ENCODE assay signal across 8 mouse cellular contexts in the genomic region with DNA sequence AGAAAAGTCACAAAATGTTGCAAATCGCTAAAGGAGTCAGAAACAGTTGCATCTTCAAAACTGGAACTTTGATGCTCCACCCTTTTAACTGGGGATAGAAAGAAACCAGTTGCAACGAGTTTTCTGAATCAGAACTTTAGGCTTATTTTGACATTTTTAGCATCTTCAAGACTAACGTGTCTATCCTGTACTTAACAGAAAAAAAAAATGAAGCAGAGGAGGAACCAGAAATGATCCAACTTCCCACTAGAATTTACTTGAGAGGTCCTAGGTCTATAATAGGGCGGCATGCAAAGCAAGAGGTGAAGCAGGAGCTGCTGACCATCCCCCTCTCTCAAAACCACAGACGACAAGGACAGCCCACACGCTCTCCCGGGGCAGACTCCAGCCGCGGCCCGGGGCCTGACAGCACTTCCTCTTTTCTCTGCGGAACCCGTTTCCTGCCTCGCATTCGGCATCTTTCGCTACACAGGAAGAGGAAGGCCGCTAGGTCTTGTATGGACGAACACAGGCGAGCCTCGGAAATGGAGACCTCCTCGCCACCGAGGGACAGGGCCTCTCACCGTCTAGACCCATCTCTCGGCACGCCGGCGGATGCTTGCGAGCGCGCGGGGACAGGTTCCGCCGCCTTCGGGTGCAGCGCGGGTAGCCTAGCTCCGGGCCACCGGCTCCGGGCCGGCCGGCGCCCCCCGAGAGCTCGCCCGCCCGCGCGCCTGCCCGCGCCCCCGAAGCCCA. TPM values are rescaled to one million over a fixed set of nuclear protein-coding genes. Genes with fewer than 3 reads are reported as not detected.
DNase-seq lines count a peak whose midpoint lies in the region; ATAC-seq lines count a peak whose summit lies in the region.

No protein-coding gene starts in this region.

- peak overlapping the region; percentile 94 for H3K27ac ChIP-seq in hindbrain, embryonic 13.5 days

- H3K4me3 ChIP-seq in hindbrain, embryonic 13.5 days, result peak overlapping the region; percentile 82

- H3K27me3 ChIP-seq in hindbrain, embryonic 13.5 days, result no peaks in the 10 kb centered on the region

- H3K4me1 ChIP-seq in hindbrain, embryonic 13.5 days (replicated peaks), result peaks cover 22% of the 10 kb centered on the region

- peaks cover 9% of the 10 kb centered on the region; the same call in 1 of the 2 replicates for H3K36me3 ChIP-seq in hindbrain, embryonic 13.5 days

- ATAC-seq in hindbrain, embryonic 13.5 days (ENCODE audit: low FRiP score), result peak; percentile 87; the same call in 1 of the 2 replicates

- no peaks in the 10 kb centered on the region for H3K9me3 ChIP-seq in hindbrain, embryonic 13.5 days

- WGBS in hindbrain, embryonic 13.5 days, result 2% methylated on average over 40 of the region's 50 CpGs

- DNase-seq in T-cell, adult 2 months (ENCODE audit: low spot score), result peak; percentile 82
- DNase-seq in cerebellum, postnatal 10 days, result peak; percentile 80
- peak; percentile 48 to 58 for DNase-seq in frontal cortex, postnatal 25 days (ENCODE audit: low spot score in 2 of 2)
- DNase-seq in layer of hippocampus, postnatal 14 days (ENCODE audit: low spot score in 2 of 2), result peak; percentile 75 to 82
- peak; percentile 81 for DNase-seq in lung, postnatal 14 days
- peak; percentile 72 for DNase-seq in retina, embryonic 14.5 days (ENCODE audit: low spot score)
- peak; percentile 82 to 85 for DNase-seq in thymus, postnatal 36 days

- peak overlapping the region; percentile 95 for H3K9ac ChIP-seq in hindbrain, embryonic 13.5 days

- H3K4me2 ChIP-seq in hindbrain, embryonic 13.5 days, result peak overlapping the region; percentile 75

RNA-seq across cellular contexts. Expression of gene Actr2, which starts 0.5 kb away (rescaled TPM):
- polyA plus RNA-seq in hindbrain, embryonic 13.5 days (2015; fragmentation: Nextera tagmentation; extraction: Ambion mirVana), result 177 and 179 TPM in 2 replicates
- total RNA-seq in layer of hippocampus, postnatal 14 days (2021), result 100 to 1,000 TPM; 350 to 351 TPM

Comparison
In these comparisons a context has a peak if more than half of its experiments do, and no peak if none do; other contexts are left out.
1. Peak in every context shown above with its lines: DNase-seq, ATAC-seq, H3K4me3 ChIP-seq and H3K27ac ChIP-seq.